Mouse (Mus musculus) forelimb bud, embryonic 11.5 days (tissue): ENCODE data around the gene Plaa.
A peak's percentile ranks its signal among the peaks of the same experiment; 100 is the strongest.

ENCODE experiments used
- DNase-seq: peaks from one replicate; pipeline ENCODE4 v3.0.0-alpha.2; 2012; ENCODE audit warnings: low read depth, low spot score

Gene Plaa

DNA sequence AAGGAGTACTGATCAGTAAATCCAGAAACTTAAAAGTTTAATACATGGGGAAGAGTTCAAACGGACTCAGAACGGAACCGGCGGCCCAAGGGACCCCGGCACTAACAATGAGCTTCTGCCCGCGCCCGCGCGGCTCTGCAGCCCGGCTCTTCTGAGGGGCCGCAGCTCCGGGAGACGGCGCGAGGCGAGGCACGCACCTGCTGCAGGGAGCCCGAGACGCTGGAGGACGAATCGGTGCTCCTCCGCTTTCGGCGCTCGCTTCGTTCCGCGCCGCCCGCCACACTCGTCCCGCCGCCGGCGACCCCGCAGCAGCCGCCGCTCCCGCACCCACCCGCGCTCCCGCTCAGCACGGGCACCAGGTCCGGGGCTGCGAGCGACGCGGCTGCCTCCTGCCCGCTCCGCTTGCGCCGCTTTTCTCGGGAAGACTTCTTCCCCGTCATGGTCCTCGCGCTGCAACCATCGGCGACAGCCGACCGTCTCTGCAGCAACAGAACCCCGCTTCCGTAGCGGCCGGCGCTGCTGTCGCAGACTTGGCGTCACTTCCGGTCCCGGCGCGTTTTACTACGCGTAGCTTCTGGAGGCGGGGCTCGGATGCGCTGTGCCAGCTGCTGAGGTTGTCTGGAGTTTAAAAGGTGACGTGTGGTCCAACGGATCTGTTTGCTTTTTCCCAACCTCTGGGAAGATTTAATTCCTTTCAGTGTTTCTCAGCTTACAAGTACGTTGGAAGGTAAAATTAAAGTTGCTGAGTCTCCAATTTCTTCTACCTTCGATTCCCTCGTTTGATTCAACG is 46.6 kb downstream of the Plaa start, which contains the start of the genes Gm10306 and Caap1:
Gm10306 (plus strand) TSS at position 282 of the 790 bp plus-strand sequence.
Caap1 (minus strand) TSS at position 532 of the 790 bp plus-strand sequence.
- peak; percentile 95 for DNase-seq

DNA sequence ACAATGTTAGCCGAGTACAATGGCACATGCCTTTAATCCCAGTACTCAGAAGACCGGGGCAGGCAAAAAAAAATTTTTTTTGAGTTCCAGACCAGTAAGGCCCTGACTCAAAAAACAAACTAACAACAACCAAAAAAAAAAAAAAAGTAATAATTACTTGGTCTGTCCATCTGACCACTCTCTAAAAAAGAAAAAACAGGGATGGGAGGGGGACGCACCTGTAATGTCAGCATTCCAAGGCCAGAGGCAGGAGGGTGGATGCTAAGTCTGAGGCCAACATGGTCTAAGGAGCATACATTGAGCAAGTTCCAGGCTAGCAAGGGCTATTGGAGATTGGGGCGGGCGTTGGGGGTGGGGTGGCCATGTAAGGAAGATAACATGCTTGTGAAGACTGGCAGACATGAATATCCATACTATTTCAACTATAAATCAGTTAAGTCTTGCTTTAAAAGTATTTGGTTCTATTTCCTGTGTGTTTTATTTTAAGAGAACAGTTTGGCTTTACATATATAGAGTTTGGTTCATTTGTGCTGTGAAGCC is 48.0 kb downstream of the Plaa start:
- no peak for DNase-seq

DNA sequence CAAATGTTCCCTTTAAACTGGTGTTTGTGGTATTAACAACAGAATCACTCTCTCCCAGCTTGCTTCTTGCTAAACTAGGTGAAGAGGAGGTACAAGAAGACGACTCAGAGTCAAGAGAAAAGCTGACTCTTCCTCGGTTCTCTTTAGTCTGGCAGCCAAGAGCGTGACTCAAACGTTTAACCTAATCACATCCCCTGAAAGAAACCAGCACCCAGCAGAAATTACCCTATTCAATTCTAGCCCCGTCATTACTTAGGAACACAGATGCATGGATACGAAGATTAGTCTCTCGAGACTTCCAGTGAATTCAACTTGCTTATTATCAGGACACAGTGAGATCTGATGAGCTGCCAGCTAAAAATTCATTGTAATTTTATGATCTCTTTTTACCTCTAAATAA is 58.7 kb downstream of the Plaa start:
- no peak for DNase-seq

DNA sequence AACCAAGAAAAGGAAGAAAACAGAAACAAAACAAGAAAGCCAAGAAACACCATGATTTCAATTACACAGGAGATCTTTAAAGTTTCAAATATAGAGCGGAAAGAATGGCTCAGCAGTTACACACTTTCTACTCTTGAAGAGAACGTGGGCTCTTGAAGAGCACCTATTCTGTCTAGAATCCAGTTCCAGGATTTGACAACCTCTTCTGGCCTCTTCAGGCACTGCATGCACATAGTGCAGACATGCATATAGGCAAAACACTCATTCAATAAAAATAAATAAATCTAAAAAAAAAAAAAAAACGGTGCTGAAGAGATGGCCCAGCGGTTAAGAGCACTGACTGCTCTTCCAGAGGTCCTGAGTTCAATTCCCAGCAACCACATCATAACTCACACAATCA is 60.0 kb downstream of the Plaa start:
- DNase-seq = no peak

DNA sequence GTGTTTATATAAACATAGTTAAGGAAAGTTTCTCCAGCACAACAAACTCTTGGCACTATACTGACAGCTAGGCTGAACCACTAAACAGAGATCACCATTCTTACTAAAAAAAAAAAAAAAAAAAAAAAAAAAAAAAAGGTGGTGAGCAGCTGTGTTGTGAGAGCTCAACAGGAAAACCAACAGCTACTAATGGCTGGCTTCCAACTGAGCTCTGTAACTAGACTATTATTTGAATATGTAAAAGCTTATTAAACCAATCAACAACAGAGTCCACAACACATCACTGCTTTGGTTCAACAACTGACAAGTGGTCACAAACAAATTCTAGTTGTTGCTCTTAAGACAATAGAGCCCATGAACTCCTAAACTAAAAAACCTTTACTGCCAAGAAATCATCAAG is 69.8 kb downstream of the Plaa start:
- DNase-seq = no peak

DNA sequence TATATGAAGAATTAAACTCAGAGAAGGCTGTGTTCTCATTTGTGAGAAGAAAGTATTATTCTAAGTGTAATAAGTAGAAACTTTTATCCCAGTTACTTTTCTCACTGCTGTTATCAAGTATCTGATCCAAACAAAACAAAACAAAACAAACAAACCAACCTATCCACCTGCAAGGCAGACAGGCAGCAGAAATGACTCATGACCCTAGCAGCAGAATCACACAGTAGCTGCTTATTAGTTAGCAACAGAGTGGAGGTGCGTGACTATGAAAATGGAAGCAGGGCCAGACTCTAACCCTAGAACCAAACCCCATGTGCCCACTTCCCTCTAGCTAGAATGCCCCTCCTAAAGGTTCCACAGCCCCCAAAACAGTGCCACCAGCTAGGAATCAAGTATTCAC is 73.6 kb downstream of the Plaa start:
- DNase-seq = no peak

DNA sequence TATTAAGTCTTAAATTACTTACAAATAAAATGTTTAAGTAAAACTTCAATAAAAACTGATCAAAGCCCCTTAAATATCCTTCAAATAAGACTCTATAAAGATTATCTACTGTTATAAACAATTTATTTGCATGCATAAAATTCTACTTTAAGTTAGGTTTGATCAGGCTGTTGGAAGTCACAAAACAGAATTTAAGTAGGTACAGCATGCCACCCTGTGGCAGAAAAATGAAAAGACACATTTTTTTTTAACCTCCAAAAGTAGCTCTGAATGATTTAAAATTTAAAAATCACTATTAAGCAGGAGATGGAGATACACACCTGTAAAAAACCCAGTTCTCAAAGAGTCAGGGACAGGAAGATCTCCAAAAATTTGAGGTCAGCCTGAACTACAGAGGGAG is 79.7 kb downstream of the Plaa start:
- no peak for DNase-seq

DNA sequence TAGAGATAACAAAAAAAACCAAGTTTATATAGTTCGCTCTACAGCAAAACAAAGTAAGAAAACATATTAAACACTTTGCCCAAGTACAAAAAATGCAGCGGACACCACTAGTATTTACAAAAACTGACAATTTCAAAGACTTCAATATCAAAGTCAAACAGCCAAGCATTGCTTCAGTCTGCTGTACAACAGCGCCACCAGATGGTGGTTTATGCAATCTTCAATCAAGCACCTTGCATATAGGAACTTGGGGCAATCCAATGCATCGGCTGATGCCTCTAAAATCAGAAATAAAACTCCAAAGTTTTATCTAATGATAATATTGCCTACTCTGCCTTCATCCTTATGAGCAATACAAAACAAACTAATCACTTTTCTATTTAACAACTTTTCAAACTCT is 85.4 kb downstream of the Plaa start:
- peak; percentile 57 for DNase-seq
